Mouse (Mus musculus) embryonic facial prominence, embryonic 14.5 days (tissue): ENCODE measurements around the gene Abcc9. TPM values are rescaled to one million over a fixed set of nuclear protein-coding genes. Genes with fewer than 3 reads are reported as not detected.

Experiments
- ATAC-seq: fragments of 200-750 bp; cut with Nextera tagmentation; 2 replicates; pipeline ENCODE4 v1.8.0; 2017; ENCODE audit warnings: low read depth, moderate number of reproducible peaks, moderate TSS enrichment
- DNase-seq: peaks from one replicate; pipeline ENCODE4 v3.0.0-alpha.2; 2015; ENCODE audit warnings: low spot score
- H3K27ac ChIP-seq: fragments of 300-500 bp; sonication (generic); replicated peaks from 2 replicates; pipeline ENCODE4 v1.5.1; 2014; ENCODE audit warnings: low read depth, mild to moderate bottlenecking, low read length, moderate library complexity
- H3K27me3 ChIP-seq: fragments of 300-500 bp; sonication (generic); replicated peaks from 2 replicates; pipeline ENCODE4 v1.6.1; 2014; ENCODE audit warnings: low read length; ENCODE audit not compliant: control insufficient read depth, insufficient read depth
- H3K36me3 ChIP-seq: fragments of 300-500 bp; sonication (generic); 2 replicates; pipeline ENCODE4 v1.6.1; 2014; ENCODE audit warnings: low read length, mixed read lengths; ENCODE audit not compliant: control insufficient read depth, insufficient read depth
- H3K4me1 ChIP-seq: fragments of 300-500 bp; sonication (generic); 2 replicates; pipeline ENCODE4 v1.6.1; 2014; ENCODE audit warnings: antibody characterized with exemption, low read length; ENCODE audit not compliant: control insufficient read depth, insufficient read depth
- H3K4me2 ChIP-seq: fragments of 300-500 bp; sonication (generic); 2 replicates; pipeline ENCODE4 v1.6.1; 2014; ENCODE audit warnings: low read depth, mild to moderate bottlenecking, low read length, moderate library complexity, mixed read lengths
- H3K4me3 ChIP-seq: fragments of 300-500 bp; sonication (generic); 2 replicates; pipeline ENCODE4 v1.5.1; 2014; ENCODE audit warnings: low read depth, mild to moderate bottlenecking, low read length
- H3K9ac ChIP-seq: fragments of 300-500 bp; sonication (generic); 2 replicates; pipeline ENCODE4 v1.6.1; 2014; ENCODE audit warnings: low read depth, mild to moderate bottlenecking, low read length, moderate library complexity, mixed read lengths
- H3K9me3 ChIP-seq: fragments of 300-500 bp; sonication (generic); 2 replicates; pipeline ENCODE4 v1.6.1; 2016; ENCODE audit warnings: low read length; ENCODE audit not compliant: control insufficient read depth
- WGBS: fragments of 180-500 bp; shearing (Covaris S2); extraction: QIAGEN DNeasy Blood & Tissue Kit; methylation state at CpG from one replicate; pipeline ENCODE4 v1.1.7; 2014; 5-methylcytosine and 5-hydroxymethylcytosine counted together
- polyA plus RNA-seq: library from polyadenylated mRNA; unstranded; fragments of >200 nt; fragmentation: Nextera tagmentation; extraction: Ambion mirVana; gene quantifications from 2 replicates; pipeline ENCODE4 v1.2.1, GENCODE M21; 2014

Gene Abcc9
- polyA plus RNA-seq, 1 experiment from 2014 or later: 7.7 TPM

DNA sequence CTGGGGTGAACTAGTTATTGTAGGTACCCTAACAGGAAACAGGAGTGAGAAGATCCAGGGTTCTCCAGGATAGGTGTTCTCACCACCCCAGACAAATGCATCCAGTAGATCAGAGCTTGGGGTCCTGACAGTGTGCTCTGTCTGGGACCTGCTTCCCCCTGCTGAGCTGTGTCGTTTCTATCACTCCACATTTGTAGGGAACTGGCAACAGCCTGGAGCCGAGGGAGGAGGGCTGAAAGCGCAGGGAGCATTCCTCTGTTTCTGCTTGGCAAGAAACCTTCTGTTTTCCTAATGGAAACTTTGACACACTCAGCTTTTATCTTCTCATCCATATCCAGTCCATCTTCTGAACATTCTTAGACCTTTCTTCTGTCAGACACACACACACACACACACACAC lies 85.5 kb downstream of the Abcc9 start:
- Histone ChIP-seq H3K4me2 (no peak overlapping the region), H3K4me3 (no peak overlapping the region), H3K27me3 (no peaks in the 10 kb centered on the region), H3K4me1 (0 out of 2 replicates have a peak, but pooled peaks cover 4% of the 10 kb centered on the region), H3K9ac (no peak overlapping the region), H3K36me3 (no peaks in the 10 kb centered on the region), H3K27ac (no peak overlapping the region), H3K9me3 (no peaks in the 10 kb centered on the region)
- no peak for ATAC-seq
- peak; percentile 50 for DNase-seq
- 26% methylated on average over 3 of the region's 3 CpGs for WGBS

DNA sequence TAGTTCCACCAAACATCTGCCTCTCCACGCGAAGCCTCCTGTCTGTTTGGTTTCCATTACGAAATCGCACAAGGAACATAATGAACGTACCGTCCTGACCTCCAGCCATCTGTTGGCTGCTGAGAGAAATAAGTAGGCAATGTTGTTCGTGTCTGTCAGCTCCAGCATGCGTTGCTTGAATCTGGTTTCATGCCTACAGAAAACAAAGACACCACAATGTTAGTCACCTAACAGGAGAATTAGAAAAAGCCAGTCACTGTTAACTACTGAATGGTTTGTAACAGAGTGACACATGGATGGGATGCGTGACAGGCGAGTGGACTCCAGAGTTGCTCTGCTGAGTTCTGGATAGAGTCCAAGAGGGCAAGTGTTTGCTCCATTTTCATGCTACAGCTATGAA lies 87.8 kb downstream of the Abcc9 start:
- Histone ChIP-seq H3K4me3 (no peak overlapping the region), H3K9me3 (no peaks in the 10 kb centered on the region), H3K4me1 (peaks cover 6% of the 10 kb centered on the region; the same call in 1 of the 2 replicates), H3K27ac (no peak overlapping the region), H3K4me2 (no peak overlapping the region), H3K36me3 (no peaks in the 10 kb centered on the region), H3K9ac (no peak overlapping the region), H3K27me3 (no peaks in the 10 kb centered on the region)
- WGBS: 63% methylated on average over 10 of the region's 10 CpGs
- DNase-seq (peak; percentile 60), ATAC-seq (peak; percentile 30; the same call in 1 of the 2 replicates)

DNA sequence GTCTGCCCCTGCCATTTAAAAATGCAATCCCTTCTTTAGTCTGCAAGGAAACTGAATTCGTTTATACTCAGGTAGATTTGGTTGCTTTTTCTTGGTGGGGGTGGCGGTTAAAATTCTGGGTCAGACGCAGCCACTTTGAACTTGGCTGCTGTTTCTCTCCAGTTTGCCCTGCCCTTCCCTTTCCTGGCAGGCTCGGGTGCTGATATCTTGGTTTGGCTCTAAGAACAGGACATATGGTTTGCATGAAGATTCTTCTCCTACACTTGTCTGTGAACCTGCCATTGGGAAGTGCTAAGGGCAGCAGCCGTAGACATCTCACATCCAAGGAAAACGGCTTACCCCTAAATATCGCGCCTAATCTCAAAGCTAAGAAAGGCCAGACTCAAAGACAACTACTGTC lies 89.7 kb downstream of the Abcc9 start:
- H3K27me3 ChIP-seq: no peaks in the 10 kb centered on the region
- no peak overlapping the region for H3K4me3 ChIP-seq
- peaks cover 6% of the 10 kb centered on the region; the same call in 1 of the 2 replicates for H3K4me1 ChIP-seq
- H3K9me3 ChIP-seq: no peaks in the 10 kb centered on the region
- H3K4me2 ChIP-seq: no peak overlapping the region
- H3K36me3 ChIP-seq: no peaks in the 10 kb centered on the region
- no peak for ATAC-seq
- 78% methylated on average over 8 of the region's 8 CpGs for WGBS
- H3K9ac ChIP-seq: no peak overlapping the region
- DNase-seq: no peak
- H3K27ac ChIP-seq: no peak overlapping the region

DNA sequence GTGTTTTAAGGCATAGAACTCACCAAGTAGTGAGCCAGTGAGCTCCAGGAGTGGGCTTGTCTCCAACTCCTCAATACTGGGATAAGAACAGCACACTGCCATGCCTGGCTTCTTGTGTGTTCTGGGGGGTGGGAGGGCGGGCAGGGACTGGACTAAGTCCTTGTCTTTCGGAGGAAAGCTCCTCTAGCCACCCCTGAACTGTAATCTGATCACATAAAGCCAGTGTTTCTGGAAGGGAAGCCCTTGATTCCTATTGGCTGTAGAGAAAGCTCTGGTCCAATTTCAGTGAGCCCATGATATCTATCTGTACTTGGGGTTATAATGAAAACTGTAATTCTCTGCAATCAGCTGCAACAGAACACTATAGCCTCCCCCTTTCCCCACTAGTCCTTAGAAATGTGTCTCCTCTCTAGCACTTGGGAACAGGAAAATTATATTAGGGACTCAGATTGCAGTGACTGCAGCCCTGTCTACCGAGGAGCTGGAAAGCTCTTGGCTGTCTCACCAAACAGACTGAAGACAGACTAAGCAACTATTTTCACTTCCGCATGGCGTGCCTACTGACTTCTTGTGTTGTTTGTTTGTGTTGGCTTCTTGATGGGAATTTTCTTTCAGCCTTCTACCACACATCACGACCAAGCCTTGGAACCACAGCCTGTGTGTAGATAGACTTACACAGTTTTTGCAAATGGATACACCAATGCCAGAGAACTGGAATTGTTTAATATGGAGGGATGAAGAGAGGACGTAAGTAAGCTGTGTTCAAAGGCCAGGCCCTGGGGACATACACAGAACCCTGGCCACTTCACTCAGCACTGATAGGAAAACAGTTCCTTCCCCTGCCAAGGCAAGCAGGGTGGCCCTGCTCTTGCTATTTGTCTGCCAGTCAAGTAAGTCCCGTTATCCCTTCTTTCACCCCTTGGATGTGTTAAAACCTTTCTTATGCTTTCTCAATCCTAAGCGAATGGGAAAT lies 92.4 kb downstream of the Abcc9 start:
- no peak overlapping the region for H3K4me3 ChIP-seq
- peaks cover 2% of the 10 kb centered on the region; the same call in 1 of the 2 replicates for H3K4me1 ChIP-seq
- 42% methylated on average over 8 of the region's 9 CpGs for WGBS
- H3K9me3 ChIP-seq: no peaks in the 10 kb centered on the region
- no peaks in the 10 kb centered on the region for H3K36me3 ChIP-seq
- peak; percentile 68 for DNase-seq
- no peaks in the 10 kb centered on the region for H3K27me3 ChIP-seq
- no peak overlapping the region for H3K4me2 ChIP-seq
- no peak overlapping the region; the same call in none of the 2 replicates for H3K27ac ChIP-seq
- peak; percentile 69 for ATAC-seq
- H3K9ac ChIP-seq: no peak overlapping the region

DNA sequence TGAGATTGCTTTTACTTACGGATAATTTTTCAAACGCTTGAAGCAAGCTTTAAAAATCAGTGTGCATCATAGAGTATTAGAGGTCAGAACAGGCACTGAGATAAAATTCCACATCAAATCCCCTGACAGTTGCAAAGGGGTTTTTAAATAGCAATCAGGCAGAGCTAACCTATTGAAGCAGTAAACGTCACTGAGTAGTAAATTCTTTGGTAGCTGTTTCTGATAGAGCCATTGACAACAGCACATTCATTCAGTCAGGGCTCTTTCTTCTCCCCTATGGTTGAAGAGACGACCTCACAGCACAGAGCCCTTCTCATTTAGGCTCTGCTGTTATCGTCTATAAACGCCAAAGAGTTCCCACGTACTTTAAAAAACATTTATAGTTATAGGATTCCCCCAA lies 95.0 kb downstream of the Abcc9 start:
- H3K4me2 ChIP-seq: no peak overlapping the region
- 57% methylated on average over 7 of the region's 7 CpGs for WGBS
- DNase-seq (no peak), ATAC-seq (no peak)
- H3K9me3 ChIP-seq: no peaks in the 10 kb centered on the region
- no peaks in the 10 kb centered on the region for H3K36me3 ChIP-seq
- H3K9ac ChIP-seq: no peak overlapping the region
- no peak overlapping the region for H3K4me3 ChIP-seq
- H3K27ac ChIP-seq: no peak overlapping the region
- no peaks in the 10 kb centered on the region for H3K27me3 ChIP-seq
- H3K4me1 ChIP-seq: peaks cover 2% of the 10 kb centered on the region; the same call in 1 of the 2 replicates

DNA sequence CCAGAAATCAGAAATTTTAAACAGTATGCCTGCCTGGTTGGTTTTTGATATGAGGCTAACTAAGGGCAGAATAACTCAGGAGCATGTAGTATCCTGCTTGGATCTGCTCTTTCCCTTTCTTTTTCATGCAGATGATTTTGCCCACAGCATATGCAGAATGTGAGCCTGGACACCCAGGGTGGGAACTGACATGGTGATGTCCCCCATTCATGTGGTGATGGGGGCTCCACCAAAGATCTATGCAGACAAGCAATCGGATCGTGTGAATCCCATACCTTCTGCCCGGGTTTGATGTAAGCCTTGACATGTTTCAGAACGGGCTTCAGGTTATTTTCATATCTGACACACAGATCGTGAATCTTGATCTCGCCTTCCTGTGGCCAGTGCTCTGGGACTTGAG lies 99.3 kb downstream of the Abcc9 start:
- H3K27me3 ChIP-seq: no peaks in the 10 kb centered on the region
- no peak overlapping the region for H3K9ac ChIP-seq
- no peak overlapping the region for H3K4me2 ChIP-seq
- H3K4me3 ChIP-seq: no peak overlapping the region
- H3K27ac ChIP-seq: no peak overlapping the region
- ATAC-seq (no peak), DNase-seq (no peak)
- no peaks in the 10 kb centered on the region for H3K36me3 ChIP-seq
- H3K4me1 ChIP-seq: no peaks in the 10 kb centered on the region
- no peaks in the 10 kb centered on the region for H3K9me3 ChIP-seq
- 64% methylated on average over 6 of the region's 6 CpGs for WGBS

DNA sequence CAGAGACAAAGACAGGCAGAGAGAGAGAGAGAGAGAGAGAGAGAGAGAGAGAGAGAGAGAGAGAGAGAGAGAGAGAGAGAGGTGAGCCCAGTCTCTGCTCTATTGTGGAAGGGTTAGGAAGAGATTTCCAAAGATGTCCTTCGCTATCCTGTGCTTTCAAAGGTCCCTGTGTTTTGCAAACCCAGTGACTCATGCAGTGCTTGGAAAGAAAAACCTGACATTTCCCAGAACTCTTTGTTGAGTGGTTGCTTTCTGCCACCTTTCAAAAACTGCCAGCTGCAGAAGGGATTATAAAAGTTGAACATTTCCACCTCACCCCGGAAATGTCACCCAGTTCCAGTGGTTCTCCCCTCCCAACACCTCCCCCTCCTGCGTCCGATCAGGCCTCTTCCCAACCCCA lies 123.3 kb downstream of the Abcc9 start:
- no peak for ATAC-seq
- H3K27ac ChIP-seq: no peak overlapping the region
- WGBS: 86% methylated on average over 4 of the region's 4 CpGs

DNA sequence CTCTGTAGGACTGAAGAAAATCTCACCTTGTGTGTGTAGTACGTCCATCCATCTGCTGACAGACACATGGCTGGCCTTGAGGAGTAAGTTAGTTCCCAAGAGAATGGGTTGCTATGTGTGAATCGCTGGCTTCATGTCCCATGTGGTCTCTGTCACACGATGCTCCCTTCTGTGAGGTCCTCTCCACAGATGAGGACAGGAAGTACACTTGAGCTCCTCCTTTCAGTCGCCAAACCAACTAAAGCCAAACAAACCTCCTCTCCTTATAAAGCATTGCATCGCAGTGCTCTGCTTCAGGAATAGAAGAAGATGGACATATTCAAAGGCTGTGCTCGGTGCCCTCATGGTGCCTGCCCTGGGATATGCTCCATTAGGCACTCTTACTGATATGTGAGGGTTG lies 124.3 kb downstream of the Abcc9 start:
- Histone ChIP-seq H3K9ac (no peak overlapping the region), H3K4me1 (no peaks in the 10 kb centered on the region), H3K36me3 (no peaks in the 10 kb centered on the region), H3K4me3 (no peak overlapping the region), H3K27me3 (peaks cover 4% of the 10 kb centered on the region; the same call in 1 of the 2 replicates), H3K27ac (no peak overlapping the region), H3K4me2 (no peak overlapping the region), H3K9me3 (no peaks in the 10 kb centered on the region)
- WGBS: 78% methylated on average over 6 of the region's 6 CpGs
- ATAC-seq (no peak), DNase-seq (no peak)

More for the DNA sequence above, 123.3 kb downstream of the Abcc9 start:
- Histone ChIP-seq H3K27me3 (no peaks in the 10 kb centered on the region), H3K9me3 (no peaks in the 10 kb centered on the region), H3K4me2 (no peak overlapping the region), H3K36me3 (no peaks in the 10 kb centered on the region), H3K9ac (no peak overlapping the region), H3K4me1 (no peaks in the 10 kb centered on the region), H3K4me3 (no peak overlapping the region)
- DNase-seq: no peak
